ENCODE assay signal across 12 mouse cellular contexts in genomic region chr10:17528116-17528515, GRCm38 (mm10).
DNase-seq lines count a peak whose midpoint lies in the region; ATAC-seq and TF ChIP-seq lines count a peak whose summit lies in the region.
"Had no signal": no experiment of that assay in that cellular context is flagged by ENCODE, and none has a peak within 500 bp of the region (broad histone marks: within the 10 kb centered on the region; RNA-seq: fewer than 3 reads in every experiment).

No protein-coding gene starts in this region.

- no peak overlapping the region for H3K4me2 ChIP-seq in heart, embryonic 16.5 days (ENCODE audit: low read depth, low read length)
- no peak overlapping the region for H3K4me2 ChIP-seq in heart, embryonic 12.5 days
- no peak overlapping the region for H3K4me2 ChIP-seq in lung, embryonic 14.5 days
- no peak overlapping the region for H3K4me2 ChIP-seq in stomach, embryonic 16.5 days (ENCODE audit: low read depth, low read length)
- H3K4me2 ChIP-seq: hindbrain, embryonic 14.5 days; limb, embryonic 13.5 days; lung, embryonic 15.5 days had no signal

- no peak overlapping the region for H3K4me3 ChIP-seq in heart, embryonic 16.5 days (ENCODE audit: low read length)
- no peak overlapping the region for H3K4me3 ChIP-seq in heart, embryonic 12.5 days
- no peak overlapping the region for H3K4me3 ChIP-seq in lung, embryonic 14.5 days (ENCODE audit: low read depth, low read length)
- H3K4me3 ChIP-seq in stomach, embryonic 16.5 days (replicated peaks; ENCODE audit: low read length): no peak overlapping the region
- H3K4me3 ChIP-seq: limb, embryonic 13.5 days; lung, embryonic 15.5 days had no signal

- peaks cover 8% of the 10 kb centered on the region for H3K4me1 ChIP-seq in heart, embryonic 16.5 days (ENCODE audit: control insufficient read depth, insufficient read depth, low read length)
- H3K4me1 ChIP-seq in heart, embryonic 12.5 days (replicated peaks): peaks cover 18% of the 10 kb centered on the region
- H3K4me1 ChIP-seq in lung, embryonic 14.5 days (ENCODE audit: insufficient read depth): peaks cover 8% of the 10 kb centered on the region
- peaks cover 4% of the 10 kb centered on the region; the same call in 1 of the 2 replicates for H3K4me1 ChIP-seq in stomach, embryonic 16.5 days (ENCODE audit: control insufficient read depth, insufficient read depth, low read length)

- H3K27ac ChIP-seq in heart, embryonic 16.5 days (ENCODE audit: low read length): no peak overlapping the region
- no peak overlapping the region for H3K27ac ChIP-seq in heart, embryonic 12.5 days (ENCODE audit: poor library complexity, severe bottlenecking)
- no peak overlapping the region for H3K27ac ChIP-seq in lung, embryonic 14.5 days (ENCODE audit: low read depth)
- H3K27ac ChIP-seq in stomach, embryonic 16.5 days (ENCODE audit: low read length): peak overlapping the region; percentile 46; the same call in 1 of the 2 replicates
- H3K27ac ChIP-seq: hindbrain, embryonic 14.5 days; limb, embryonic 13.5 days; lung, embryonic 15.5 days had no signal

- H3K27me3 ChIP-seq in heart, embryonic 16.5 days (ENCODE audit: control insufficient read depth, insufficient read depth, low read length): no peaks in the 10 kb centered on the region
- no peaks in the 10 kb centered on the region for H3K27me3 ChIP-seq in heart, embryonic 12.5 days (replicated peaks)
- H3K27me3 ChIP-seq in lung, embryonic 14.5 days (ENCODE audit: insufficient read depth, low read length): no peaks in the 10 kb centered on the region
- H3K27me3 ChIP-seq in stomach, embryonic 16.5 days (ENCODE audit: control insufficient read depth, insufficient read depth, low read length): no peaks in the 10 kb centered on the region
- H3K27me3 ChIP-seq: limb, embryonic 13.5 days; lung, embryonic 15.5 days had no signal

- H3K36me3 ChIP-seq in heart, embryonic 16.5 days (ENCODE audit: control insufficient read depth, insufficient read depth): no peaks in the 10 kb centered on the region
- H3K36me3 ChIP-seq in heart, embryonic 12.5 days: no peaks in the 10 kb centered on the region
- H3K36me3 ChIP-seq in lung, embryonic 14.5 days (ENCODE audit: insufficient read depth): no peaks in the 10 kb centered on the region
- no peaks in the 10 kb centered on the region for H3K36me3 ChIP-seq in stomach, embryonic 16.5 days (ENCODE audit: control insufficient read depth, insufficient read depth, low read length)
- H3K36me3 ChIP-seq: limb, embryonic 13.5 days; lung, embryonic 15.5 days had no signal

- peak; percentile 39 for DNase-seq in lung, embryonic 14.5 days
- DNase-seq in lung, postnatal 25 days (ENCODE audit: low spot score): no peak
- DNase-seq in spleen, postnatal 4 days (ENCODE audit: low spot score in 2 of 2): no peak
- DNase-seq: cerebellum, postnatal 36 days; thymus, postnatal 36 days had no signal

- peak; percentile 49; the same call in 1 of the 2 replicates for ATAC-seq in heart, embryonic 16.5 days (replicated peaks; ENCODE audit: extremely low read depth, insufficient read depth, low FRiP score)
- no peak for ATAC-seq in heart, embryonic 12.5 days (ENCODE audit: insufficient number of reproducible peaks, low FRiP score)
- ATAC-seq in lung, embryonic 14.5 days (ENCODE audit: insufficient read depth): peak; percentile 56; the same call in 1 of the 2 replicates
- ATAC-seq in granulocyte monocyte progenitor cell, adult 5-6 weeks (replicated peaks; ENCODE audit: poor library complexity, severe bottlenecking): peak; percentile 80
- peak; percentile 85; the same call in 1 of the 2 replicates for ATAC-seq in stomach, embryonic 16.5 days (ENCODE audit: insufficient read depth, low FRiP score)

- H3K9ac ChIP-seq in heart, embryonic 16.5 days (ENCODE audit: low read length): no peak overlapping the region
- H3K9ac ChIP-seq in heart, embryonic 12.5 days: no peak overlapping the region
- no peak overlapping the region for H3K9ac ChIP-seq in lung, embryonic 14.5 days
- H3K9ac ChIP-seq in stomach, embryonic 16.5 days (ENCODE audit: low read length): no peak overlapping the region
- H3K9ac ChIP-seq: hindbrain, embryonic 14.5 days; limb, embryonic 13.5 days; lung, embryonic 15.5 days had no signal

- no peaks in the 10 kb centered on the region for H3K9me3 ChIP-seq in heart, embryonic 16.5 days (replicated peaks; ENCODE audit: control insufficient read depth, low read length)
- no peaks in the 10 kb centered on the region for H3K9me3 ChIP-seq in heart, embryonic 12.5 days (replicated peaks)
- H3K9me3 ChIP-seq in lung, embryonic 14.5 days (ENCODE audit: low read depth, low read length): no peaks in the 10 kb centered on the region
- H3K9me3 ChIP-seq in stomach, embryonic 16.5 days (replicated peaks; ENCODE audit: control insufficient read depth, low read length): no peaks in the 10 kb centered on the region
- H3K9me3 ChIP-seq: limb, embryonic 13.5 days; lung, embryonic 15.5 days had no signal

- WGBS in heart, embryonic 16.5 days: 35% methylated on average over 2 of the region's 2 CpGs
- 64% methylated on average over 2 of the region's 2 CpGs for WGBS in heart, embryonic 12.5 days
- 53% methylated on average over 2 of the region's 2 CpGs for WGBS in lung, embryonic 14.5 days
- WGBS in stomach, embryonic 16.5 days: 45% methylated on average over 2 of the region's 2 CpGs

- no peak for TF ChIP-seq CTCF in lung, embryonic 14.5 days (IDR thresholded peaks at IDR 0.05; ENCODE audit: low read depth)
